Mouse (Mus musculus) cerebellum, adult 9-10 months (tissue): ENCODE data around the gene Irf2.

ENCODE experiments used
- DNase-seq: peaks from one replicate; pipeline ENCODE4 v3.0.0; 2022

The Irf2 gene

GRCm38 (mm10) chr8:46845891-46846290 is 106.4 kb downstream of the Irf2 start:
- no peak for DNase-seq

- DNase-seq = no peak
These were observed 107.4 kb downstream of the Irf2 start for GRCm38 (mm10) chr8:46846893-46847292.

DNA sequence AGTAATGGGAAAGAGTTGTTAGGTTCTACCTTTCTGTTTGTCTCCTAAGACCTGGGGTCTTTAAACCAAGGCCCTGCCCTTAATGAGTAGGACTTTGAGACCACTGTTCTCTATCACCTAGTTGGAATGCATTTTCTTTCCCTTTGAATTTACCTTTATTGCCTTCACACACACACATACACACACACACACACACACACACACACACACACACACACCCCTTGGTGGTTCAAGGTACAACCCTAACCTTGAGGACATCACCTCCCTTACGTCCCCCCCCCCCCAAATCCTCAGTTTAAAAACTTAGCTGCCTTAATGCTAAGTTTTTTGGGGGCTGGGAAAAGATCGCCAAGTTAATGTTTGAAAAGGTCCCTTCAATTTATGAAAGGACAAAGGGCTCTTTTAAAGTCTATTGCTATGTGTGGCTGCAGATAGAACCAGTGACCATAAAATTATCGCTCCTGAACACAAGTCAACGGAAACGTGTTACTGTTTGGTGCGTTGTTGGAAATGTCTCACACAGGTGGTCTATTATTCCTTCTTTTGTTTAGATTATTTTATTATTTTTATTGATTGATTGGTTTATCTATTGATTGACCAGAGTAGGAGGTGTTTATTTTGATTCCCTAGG is 108.6 kb downstream of the Irf2 start:
- no peak for DNase-seq

DNA sequence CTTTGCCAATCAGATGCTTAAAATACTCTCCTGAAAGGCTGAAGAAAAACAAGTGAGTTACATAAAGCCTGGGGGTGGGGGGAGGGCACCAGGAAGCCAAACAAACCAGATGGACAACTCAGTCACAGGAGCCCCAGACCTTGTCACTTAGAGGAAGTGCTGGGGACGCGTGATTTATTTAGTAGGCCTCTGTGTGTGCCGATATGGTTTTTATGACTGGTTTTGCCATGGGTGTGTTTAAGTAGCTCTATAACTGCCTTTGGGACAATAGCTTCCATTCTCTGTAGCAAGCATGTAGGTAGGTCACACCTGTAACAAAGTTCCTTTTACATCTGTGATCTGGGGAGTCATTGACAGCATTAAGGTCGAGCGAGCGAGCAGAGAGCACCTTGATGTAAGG is 109.4 kb downstream of the Irf2 start:
- no peak for DNase-seq

DNA sequence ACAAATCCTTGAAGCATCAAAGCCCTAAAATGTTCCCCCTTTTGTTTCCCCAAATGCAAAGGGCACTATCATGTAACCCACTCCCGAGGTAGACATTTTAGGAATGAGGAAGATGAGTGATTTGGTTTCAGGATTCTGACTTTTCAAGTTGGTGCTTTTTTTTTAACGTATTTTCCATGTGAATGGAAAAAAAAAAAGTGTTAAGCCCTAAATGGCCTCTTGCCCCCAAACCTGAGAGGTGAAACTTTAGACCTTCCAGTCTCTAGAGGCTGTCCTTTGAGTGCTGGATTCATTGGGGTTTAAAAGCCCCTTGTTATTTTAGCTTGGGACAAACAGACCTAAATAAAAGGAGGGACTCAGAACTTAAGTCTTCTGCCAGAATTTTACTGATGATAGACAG is 109.9 kb downstream of the Irf2 start:
- DNase-seq = no peak

DNA sequence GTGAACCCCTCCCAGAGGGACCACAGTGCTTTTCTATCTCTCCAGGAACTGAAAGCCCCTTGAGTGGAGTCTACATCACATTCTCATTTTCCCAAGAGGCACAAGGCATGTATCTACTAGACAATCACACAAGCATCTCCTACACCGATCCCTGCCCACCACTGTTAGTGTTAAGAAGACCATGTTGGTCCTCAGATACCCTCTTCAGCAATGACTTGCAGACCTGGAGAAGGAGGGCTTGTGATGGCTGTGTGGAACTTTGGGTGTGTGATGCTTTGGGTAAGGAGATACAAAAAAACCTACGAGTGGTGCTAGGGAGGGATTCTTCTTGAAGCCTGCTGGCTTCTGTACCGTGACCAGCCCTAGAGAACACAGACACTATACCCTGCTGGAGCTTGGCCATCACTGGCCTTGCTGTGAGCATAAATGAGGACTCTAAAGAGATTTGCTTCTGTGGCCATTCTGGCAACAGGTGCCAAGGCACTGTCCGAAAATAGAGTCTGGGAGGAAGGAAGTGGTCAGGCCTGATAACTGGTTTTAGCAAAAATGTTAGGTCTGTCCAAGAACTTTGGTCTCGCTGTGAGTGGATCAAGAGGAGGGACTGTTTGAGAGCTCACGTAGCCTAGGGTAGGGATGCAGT is 110.8 kb downstream of the Irf2 start:
- DNase-seq = no peak

DNA sequence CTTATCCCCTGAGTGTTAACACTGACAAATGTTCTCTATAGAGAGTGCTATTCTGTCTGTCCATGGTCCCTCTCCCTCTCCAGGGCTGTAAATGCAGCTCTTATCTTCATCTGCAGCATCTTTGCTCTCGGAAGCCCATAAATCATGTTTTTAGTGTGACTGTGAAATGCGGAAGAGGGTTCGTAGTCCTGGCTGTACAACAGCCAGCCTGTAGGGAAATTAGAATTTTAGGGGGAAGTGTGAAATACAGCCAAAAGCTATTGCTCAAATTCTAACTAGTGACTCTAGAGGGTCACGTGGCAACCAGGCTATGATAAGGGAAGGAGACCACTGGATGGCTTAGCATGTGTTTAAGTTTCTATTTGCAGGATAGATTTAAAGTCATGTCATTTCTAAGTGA is 112.0 kb downstream of the Irf2 start:
- DNase-seq = no peak

DNA sequence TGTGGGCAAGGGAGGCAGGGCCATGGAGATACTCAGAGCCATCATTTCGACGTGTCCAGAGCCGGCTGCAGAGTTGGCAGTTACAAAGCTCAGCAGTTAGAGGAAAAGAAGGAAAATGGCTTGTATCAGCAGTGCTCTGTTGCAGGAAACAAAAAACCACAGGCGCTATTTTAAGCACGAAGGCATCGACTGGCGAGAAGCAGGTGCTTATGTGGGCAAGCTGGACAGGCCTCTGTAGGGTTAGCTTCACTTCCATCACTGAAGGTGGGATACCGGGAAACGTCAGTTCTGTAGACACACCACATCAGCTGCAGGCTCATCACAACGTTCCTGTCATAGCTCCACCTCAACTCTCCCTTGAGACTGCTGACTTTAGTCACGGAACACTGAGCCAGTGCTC is 112.8 kb downstream of the Irf2 start:
- no peak for DNase-seq

DNA sequence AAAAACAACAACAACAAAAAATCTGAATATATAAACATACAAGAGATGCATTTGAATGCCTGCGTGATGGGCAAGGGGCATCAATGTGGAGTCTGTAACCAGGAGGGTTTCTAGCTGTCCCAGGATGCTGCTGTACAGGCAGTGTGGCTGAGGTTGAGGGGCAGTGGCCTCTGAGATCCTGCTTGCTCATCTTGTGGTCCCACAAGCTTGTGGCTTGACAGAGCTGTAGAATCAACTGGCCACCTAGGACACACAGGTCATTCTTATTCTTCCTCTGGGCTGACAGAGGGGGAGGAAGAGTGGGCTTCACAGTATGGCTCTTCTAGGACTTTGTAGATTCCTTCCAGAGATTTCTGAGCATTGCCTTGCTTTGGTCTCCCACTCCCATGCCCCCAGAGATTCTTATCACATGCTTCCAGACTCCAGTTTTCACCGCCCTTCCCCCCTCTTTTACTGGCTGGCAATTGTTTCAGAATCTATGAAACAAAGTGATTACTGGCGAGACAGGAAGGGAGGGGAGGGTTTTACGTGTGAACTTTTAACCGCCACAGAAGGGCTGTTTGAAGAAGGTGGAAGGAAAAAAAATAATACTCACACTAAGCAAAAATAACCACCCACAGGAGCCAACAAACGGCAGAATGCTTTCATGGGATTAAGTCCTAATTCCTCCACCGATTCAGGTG is 119.8 kb downstream of the Irf2 start:
- DNase-seq = no peak

DNA sequence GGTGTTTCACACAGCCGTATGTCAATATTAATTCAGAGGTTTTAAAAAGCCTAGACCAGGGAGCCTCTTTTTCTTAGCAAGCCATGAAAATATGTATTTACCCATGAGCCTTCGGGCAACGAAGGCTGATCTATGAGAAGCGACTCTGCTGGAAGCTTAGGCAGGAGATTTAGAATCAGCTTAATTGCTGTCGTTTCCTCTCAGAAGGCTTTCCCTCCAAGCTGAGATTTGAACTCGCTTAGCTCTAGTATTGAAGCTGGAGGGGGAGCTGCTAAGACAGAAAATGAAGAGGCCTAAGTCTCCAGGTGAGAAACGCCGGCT is 120.3 kb downstream of the Irf2 start:
- DNase-seq = no peak

DNA sequence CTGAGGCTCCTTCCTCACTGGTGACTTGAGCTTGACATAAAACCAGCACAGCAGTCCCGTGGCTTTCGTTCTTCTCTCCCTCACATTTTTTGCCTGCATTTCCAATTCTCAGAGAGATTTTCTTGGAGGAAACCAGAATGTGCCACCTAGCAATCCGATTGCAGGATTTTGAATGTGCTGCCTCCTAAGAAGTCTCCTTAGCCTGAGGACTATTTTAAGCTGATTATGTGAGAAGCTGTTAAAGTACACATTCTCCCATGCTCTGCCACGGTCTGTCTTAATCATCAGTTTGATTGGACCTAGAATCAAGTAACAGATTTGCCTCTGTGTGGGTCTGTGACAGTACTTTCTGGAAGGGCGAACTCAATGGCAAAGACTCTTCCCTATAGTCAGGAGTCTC is 123.0 kb downstream of the Irf2 start:
- no peak for DNase-seq

DNA sequence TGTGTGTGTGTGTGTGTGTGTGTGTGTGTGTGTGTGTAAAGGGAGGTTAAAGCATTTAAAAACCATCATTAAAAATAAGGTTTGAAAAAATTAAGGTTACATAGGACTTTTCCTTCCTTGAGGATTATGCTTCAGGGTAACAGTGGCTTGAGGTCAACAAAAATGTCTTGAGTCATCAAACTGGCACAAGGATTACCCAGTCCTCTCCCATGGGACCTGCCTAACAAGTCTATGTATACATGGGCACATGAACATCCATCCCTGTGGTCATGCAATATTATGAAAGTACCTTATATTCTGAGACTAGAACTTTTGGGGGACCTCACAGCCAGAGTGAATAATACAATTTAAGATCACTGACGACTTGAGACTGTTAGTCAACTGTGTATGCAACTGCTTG is 125.9 kb downstream of the Irf2 start:
- no peak for DNase-seq

GRCm38 (mm10) chr8:46867440-46867839 is 127.9 kb downstream of the Irf2 start:
- no peak for DNase-seq

DNA sequence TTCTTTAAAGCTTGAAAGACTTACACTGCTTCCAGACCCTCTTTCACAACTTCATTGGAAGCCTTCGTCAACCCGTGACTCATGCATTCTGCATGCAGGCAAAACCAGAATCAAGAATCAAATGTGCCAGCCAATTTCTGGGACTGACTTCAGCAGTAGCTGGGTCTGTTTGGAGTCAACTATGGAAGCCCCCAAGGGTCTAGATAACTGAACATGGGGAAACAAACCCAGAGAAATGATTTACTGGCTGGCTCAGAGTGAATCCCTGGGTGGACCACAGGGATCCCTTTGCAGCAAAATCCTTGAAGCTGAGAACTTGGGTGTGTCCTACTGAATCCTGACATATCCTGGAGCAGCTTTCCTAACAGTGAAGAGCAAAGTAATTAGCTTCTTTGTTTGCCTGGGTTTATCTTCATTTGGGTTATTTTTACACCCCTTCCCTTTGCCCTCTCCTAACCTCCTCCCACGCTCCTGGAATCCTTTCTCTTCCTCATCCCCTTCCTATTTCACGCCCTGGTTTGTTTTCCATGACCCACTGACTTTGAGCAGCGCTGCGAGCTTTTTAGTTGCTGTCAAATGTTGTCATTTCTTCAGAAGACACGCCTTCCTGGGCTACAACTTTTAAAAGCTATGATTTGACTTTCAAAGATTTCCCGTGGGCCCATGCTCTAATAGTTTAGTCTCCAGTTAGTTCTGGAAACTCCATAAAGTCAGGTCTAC is 129.0 kb downstream of the Irf2 start:
- no peak for DNase-seq

DNA sequence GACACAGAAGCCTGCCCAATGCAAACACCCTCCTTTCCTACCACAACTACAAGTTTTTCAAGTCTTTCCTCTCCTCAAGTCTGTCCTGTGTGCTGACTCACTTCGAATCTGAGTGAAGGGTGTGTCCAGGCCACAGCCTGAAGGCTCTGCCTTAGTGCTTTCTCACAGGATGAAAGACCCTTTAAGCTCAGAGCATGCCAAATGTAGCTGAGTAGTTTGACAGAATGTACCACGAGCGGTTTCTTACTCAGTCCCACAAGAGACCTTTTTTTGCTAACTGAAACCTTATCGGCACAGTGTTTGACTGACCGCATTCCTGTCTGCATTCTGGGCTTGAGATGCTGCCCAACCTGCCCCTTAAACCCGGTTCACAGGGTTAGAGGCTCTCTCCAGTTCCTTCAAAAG is 130.0 kb downstream of the Irf2 start:
- no peak for DNase-seq

GRCm38 (mm10) chr8:46871086-46871485 is 131.6 kb downstream of the Irf2 start:
- no peak for DNase-seq

DNA sequence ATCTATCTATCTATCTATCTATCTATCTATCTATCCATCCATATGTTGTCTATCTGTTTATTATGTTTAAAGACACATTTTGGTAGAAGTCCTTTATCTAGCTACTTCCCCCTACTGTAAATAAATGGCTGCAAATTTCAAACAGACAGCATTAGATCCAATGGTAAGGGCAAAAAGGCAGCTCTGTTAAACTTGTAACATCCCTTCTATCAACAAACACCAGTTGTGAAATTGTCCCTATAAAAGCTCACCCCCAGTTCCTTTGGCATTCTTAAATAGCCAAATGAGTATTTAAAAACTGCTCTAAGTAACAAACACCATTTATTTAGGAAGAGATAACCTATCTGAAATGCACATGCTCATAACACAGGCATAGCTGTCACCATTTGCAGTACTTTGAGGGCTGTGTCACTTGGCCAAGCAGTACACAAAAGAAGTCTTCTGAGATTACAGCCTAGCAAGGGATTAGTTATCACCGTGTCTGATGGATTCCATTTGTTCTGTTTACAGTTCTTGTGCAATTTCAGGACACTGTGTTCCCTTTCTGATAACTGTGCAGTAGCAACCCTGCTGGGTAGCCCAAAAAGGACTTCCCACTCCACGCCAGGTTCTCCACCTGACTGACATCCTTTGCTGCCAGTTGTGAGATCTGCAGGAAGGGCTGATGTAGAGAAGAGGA is 136.2 kb downstream of the Irf2 start:
- no peak for DNase-seq

GRCm38 (mm10) chr8:46881348-46881747 is 141.8 kb downstream of the Irf2 start:
- no peak for DNase-seq

DNA sequence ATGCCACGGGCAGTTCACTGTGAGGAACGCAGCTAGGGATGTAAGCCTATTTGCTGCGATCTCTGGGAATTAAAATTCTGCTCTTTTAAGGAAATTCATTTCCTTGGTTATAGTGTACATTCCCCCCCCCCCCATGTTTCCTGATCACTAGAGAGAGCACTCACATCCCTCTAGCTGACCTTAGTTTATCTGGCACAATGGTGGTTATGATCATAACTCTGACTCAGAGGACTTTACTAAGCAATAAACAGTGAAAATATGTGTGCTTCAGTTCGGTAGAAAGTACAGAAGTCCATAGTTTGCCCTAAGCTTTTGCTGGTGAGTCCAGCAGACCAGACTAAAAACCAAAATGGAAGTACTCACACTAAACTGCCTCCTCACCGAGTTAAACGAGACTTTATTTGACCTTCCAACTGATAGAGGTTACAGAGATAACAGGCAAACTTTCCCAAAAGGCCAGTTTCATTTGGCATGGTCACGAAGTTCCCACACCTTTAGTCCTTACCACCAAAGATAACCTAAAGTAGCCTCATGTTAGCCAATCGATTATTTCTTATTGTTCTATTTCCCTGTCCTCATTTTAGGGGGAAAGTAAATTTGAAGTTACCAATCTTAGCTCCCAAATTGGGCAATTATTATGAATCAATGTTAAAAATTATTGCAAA is 142.4 kb downstream of the Irf2 start:
- DNase-seq = no peak

- DNase-seq = no peak
These were observed 143.2 kb downstream of the Irf2 start for GRCm38 (mm10) chr8:46882743-46883142.

DNA sequence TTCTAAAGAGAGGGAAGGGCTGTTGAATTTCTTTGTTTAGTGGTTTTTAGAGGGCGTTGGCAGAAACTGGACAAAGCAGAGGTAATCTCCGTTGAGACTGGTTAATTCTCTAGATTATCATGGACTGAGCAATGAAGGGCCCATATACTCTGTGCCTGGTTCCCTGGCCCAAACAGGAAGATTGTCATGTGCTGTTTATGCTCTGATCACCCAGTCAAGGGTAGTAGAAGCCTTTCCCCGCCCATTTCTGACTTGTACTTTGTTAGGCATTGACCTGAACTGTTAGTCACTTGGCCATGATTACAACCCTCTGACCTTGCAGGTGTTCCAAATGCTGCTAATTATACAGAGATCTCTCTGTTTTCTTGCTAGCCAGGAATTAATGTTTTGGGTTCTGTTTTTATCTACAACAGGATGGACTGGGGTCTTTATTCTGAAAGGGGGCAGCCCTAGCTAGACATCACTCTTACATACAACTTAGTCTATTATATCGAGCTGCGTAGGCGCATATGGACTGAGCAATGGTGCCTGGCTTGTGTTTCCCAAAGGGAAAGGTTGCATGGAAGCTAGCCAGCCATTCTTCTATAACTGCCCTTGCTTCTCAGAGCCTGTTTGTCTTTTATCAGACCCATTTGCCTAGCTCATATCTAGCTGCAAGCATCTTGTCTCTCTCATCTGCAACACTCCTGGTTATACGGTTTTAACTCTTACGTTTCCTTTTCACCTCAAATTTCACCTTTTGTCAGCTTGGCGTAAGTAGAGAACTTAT is 143.9 kb downstream of the Irf2 start:
- no peak for DNase-seq

- no peak for DNase-seq
These were observed 146.3 kb downstream of the Irf2 start for GRCm38 (mm10) chr8:46885786-46886185.
